Mouse (Mus musculus) G1E (cell line): ENCODE data around the gene Mad1l1. TPM values are rescaled to one million over a fixed set of nuclear protein-coding genes. Genes with fewer than 3 reads are reported as not detected.
A peak's percentile ranks its signal among the peaks of the same experiment; 100 is the strongest.

Experiments
- ATAC-seq: 2 replicates; pipeline ENCODE4 v1.8.0; 2016; ENCODE audit warnings: mild to moderate bottlenecking; ENCODE audit not compliant: insufficient number of reproducible peaks, poor library complexity, low FRiP score, severe bottlenecking; ENCODE audit errors: extremely low read depth
- DNase-seq: peaks from one replicate; pipeline ENCODE4 v3.0.0; 2012; ENCODE audit warnings: low spot score
- H3K27me3 ChIP-seq: 2 replicates; pipeline ENCODE4 v1.6.1; 2012; ENCODE audit warnings: mild to moderate bottlenecking, low read length, inconsistent platforms; ENCODE audit not compliant: insufficient read depth
- H3K36me3 ChIP-seq: replicated peaks from 2 replicates; pipeline ENCODE3; 2012; ENCODE audit warnings: mild to moderate bottlenecking, inconsistent platforms
- H3K4me1 ChIP-seq: 2 replicates; pipeline ENCODE4 v1.6.1; 2012; ENCODE audit warnings: low read depth, low read length, inconsistent platforms, mixed read lengths; ENCODE audit not compliant: insufficient read depth
- H3K4me3 ChIP-seq: 2 replicates; pipeline ENCODE4 v1.5.1; 2012; ENCODE audit warnings: low read depth, mild to moderate bottlenecking, inconsistent platforms, low read length, moderate library complexity, mixed read lengths
- H3K9me3 ChIP-seq: replicated peaks from 2 replicates; pipeline ENCODE4 v1.6.1; 2012; ENCODE audit warnings: inconsistent platforms
- CTCF ChIP-seq: IDR thresholded peaks from 2 replicates; pipeline ENCODE4 v1.5.1; 2012; ENCODE audit warnings: low read depth, low read length, inconsistent platforms, mixed read lengths
- GATA1 ChIP-seq: IDR thresholded peaks from 2 replicates; pipeline ENCODE4 v1.6.1; 2012; ENCODE audit warnings: borderline replicate concordance, low read length, inconsistent platforms, mixed read lengths
- GATA2 ChIP-seq: IDR thresholded peaks from 2 replicates; pipeline ENCODE4 v1.6.1; 2012; ENCODE audit warnings: low read depth, low read length, inconsistent platforms, borderline replicate concordance
- POLR2AphosphoS5 ChIP-seq: IDR thresholded peaks from 2 replicates; pipeline ENCODE4 v1.6.1; 2012; ENCODE audit warnings: low read depth, low read length, inconsistent platforms; ENCODE audit not compliant: insufficient replicate concordance
- TAL1 ChIP-seq: conservative IDR thresholded peaks from 2 replicates; pipeline ENCODE4 v1.6.1; 2012; ENCODE audit warnings: low read depth, low read length, inconsistent platforms, mixed read lengths
- polyA plus RNA-seq: library from polyadenylated mRNA; stranded (reverse); fragments of >175 nt; gene quantifications from 2 replicates; pipeline ENCODE4 v1.2.3, GENCODE M21; 2012
- total RNA-seq, 2 experiments: library from RNA; stranded (forward) in 1 of 2; stranded (reverse) in 1 of 2; fragments of 200-1000 nt in 1 of 2; fragments of >200 nt in 1 of 2; fragmentation: Nextera tagmentation in 1 of 2; gene quantifications; 2 replicates each; pipeline ENCODE4 v1.2.3; 2014 to 2017

Gene Mad1l1
- total and polyA plus RNA-seq, 3 experiments = 28.0 to 45.9 (median 28.9) TPM

GRCm38 (mm10) chr5:140217900-140218299, 103.5 kb downstream of the Mad1l1 start:
- no peak overlapping the region for H3K4me3 ChIP-seq
- H3K4me1 ChIP-seq = no peaks in the 10 kb centered on the region
- TF ChIP-seq POLR2AphosphoS5 = no peak
- ATAC-seq (no peak), DNase-seq (peak; percentile 10)
- peaks cover 83% of the 10 kb centered on the region for H3K36me3 ChIP-seq
- H3K9me3 ChIP-seq = no peaks in the 10 kb centered on the region
- H3K27me3 ChIP-seq = no peaks in the 10 kb centered on the region

GRCm38 (mm10) chr5:140217083-140217482, 104.3 kb downstream of the Mad1l1 start:
- Histone ChIP-seq H3K36me3 (peaks cover 83% of the 10 kb centered on the region), H3K4me1 (no peaks in the 10 kb centered on the region), H3K4me3 (no peak overlapping the region), H3K27me3 (no peaks in the 10 kb centered on the region), H3K9me3 (no peaks in the 10 kb centered on the region)
- DNase-seq = no peak
- TF ChIP-seq CTCF (no peak), GATA1 (no peak), POLR2AphosphoS5 (no peak), GATA2 (no peak), TAL1 (no peak)
- ATAC-seq = no peak

- no peaks in the 10 kb centered on the region for H3K4me1 ChIP-seq
- DNase-seq (no peak), ATAC-seq (no peak)
- H3K4me3 ChIP-seq = no peak overlapping the region
- no peaks in the 10 kb centered on the region for H3K27me3 ChIP-seq
- peaks cover 81% of the 10 kb centered on the region for H3K36me3 ChIP-seq
- no peak for TF ChIP-seq GATA2
- no peak for TF ChIP-seq TAL1
- no peak for TF ChIP-seq CTCF
- H3K9me3 ChIP-seq = no peaks in the 10 kb centered on the region
These were observed 105.8 kb downstream of the Mad1l1 start for GRCm38 (mm10) chr5:140215471-140216087.

GRCm38 (mm10) chr5:140213001-140213400, 108.4 kb downstream of the Mad1l1 start:
- H3K27me3 ChIP-seq = no peaks in the 10 kb centered on the region
- no peak for ATAC-seq
- TF ChIP-seq GATA2 (no peak), TAL1 (no peak), POLR2AphosphoS5 (no peak), CTCF (no peak), GATA1 (no peak)
- H3K36me3 ChIP-seq = peaks cover 74% of the 10 kb centered on the region
- no peaks in the 10 kb centered on the region for H3K9me3 ChIP-seq
- peaks cover 10% of the 10 kb centered on the region for H3K4me1 ChIP-seq
- DNase-seq = no peak
- H3K4me3 ChIP-seq = no peak overlapping the region

GRCm38 (mm10) chr5:140210417-140211184, 110.8 kb downstream of the Mad1l1 start:
- Histone ChIP-seq H3K9me3 (no peaks in the 10 kb centered on the region), H3K4me3 (no peak overlapping the region), H3K36me3 (peaks cover 74% of the 10 kb centered on the region), H3K4me1 (peaks cover 10% of the 10 kb centered on the region), H3K27me3 (no peaks in the 10 kb centered on the region)
- TF ChIP-seq GATA2 (no peak), POLR2AphosphoS5 (no peak), TAL1 (no peak), GATA1 (no peak), CTCF (no peak)
- no peak for DNase-seq
- no peak for ATAC-seq

GRCm38 (mm10) chr5:140208743-140209409, 112.5 kb downstream of the Mad1l1 start:
- DNase-seq (peak; percentile 27), ATAC-seq (peak; percentile 88)
- Histone ChIP-seq H3K4me3 (no peak overlapping the region; the same call in 1 of the 2 replicates), H3K9me3 (no peaks in the 10 kb centered on the region), H3K27me3 (no peaks in the 10 kb centered on the region), H3K36me3 (peaks cover 82% of the 10 kb centered on the region), H3K4me1 (peaks cover 10% of the 10 kb centered on the region)
- no peak for TF ChIP-seq GATA1
- TF ChIP-seq CTCF = no peak
- TF ChIP-seq TAL1 = no peak
- no peak for TF ChIP-seq GATA2
- no peak for TF ChIP-seq POLR2AphosphoS5
